Mouse (Mus musculus) CH12.LX (cell line): ENCODE results near the gene Tnc. TPM values are rescaled to one million over a fixed set of nuclear protein-coding genes. Genes with fewer than 3 reads are reported as not detected.

Experiments
- DNase-seq: peaks from one replicate; pipeline ENCODE4 v3.0.0-alpha.2; 2013; ENCODE audit errors: extremely low read depth
- H3K27ac ChIP-seq: 2 replicates; pipeline ENCODE4 v1.5.1; 2012; ENCODE audit warnings: low read depth, mild to moderate bottlenecking, control low read depth, moderate library complexity; ENCODE audit not compliant: insufficient read depth
- H3K27me3 ChIP-seq: replicated peaks from 2 replicates; pipeline ENCODE3; 2012; ENCODE audit warnings: inconsistent platforms
- H3K36me3 ChIP-seq, 2 experiments: replicated peaks in 1 of 2; 2 replicates each; pipeline versions ENCODE3 to v1.6.1; 2012; ENCODE audit warnings: inconsistent platforms in 1 of 2, low read length in 1 of 2, mild to moderate bottlenecking in 1 of 2, mixed read lengths in 1 of 2, moderate library complexity in 1 of 2; ENCODE audit not compliant: control insufficient read depth in 1 of 2, insufficient read depth in 1 of 2
- H3K4me1 ChIP-seq, 2 experiments: 2 replicates each; pipeline ENCODE4 v1.6.1; 2012; ENCODE audit warnings: inconsistent platforms in 1 of 2, moderate library complexity in 1 of 2; ENCODE audit not compliant: insufficient read depth in 2 of 2, control insufficient read depth in 1 of 2
- H3K4me2 ChIP-seq: 2 replicates; pipeline ENCODE4 v1.6.1; 2012; ENCODE audit warnings: low read depth, mild to moderate bottlenecking, control low read depth; ENCODE audit not compliant: poor library complexity, insufficient read depth, severe bottlenecking
- H3K4me3 ChIP-seq, 3 experiments: fragments of 150-350 bp in 1 of 3; sonication (generic) in 1 of 3; replicated peaks in 1 of 3; 2 replicates each; pipeline versions ENCODE3 to v1.5.1; 2011 to 2012; ENCODE audit warnings: low read depth in 2 of 3, low read length in 2 of 3, mild to moderate bottlenecking in 2 of 3, moderate library complexity in 2 of 3, control low read depth in 1 of 3, improper control_type of control experiment in 1 of 3, inconsistent platforms in 1 of 3, mixed read lengths in 1 of 3; ENCODE audit not compliant: poor library complexity in 1 of 3
- H3K79me2 ChIP-seq: replicated peaks from 2 replicates; pipeline ENCODE4 v1.6.1; 2012; ENCODE audit warnings: mild to moderate bottlenecking, moderate library complexity; ENCODE audit not compliant: control insufficient read depth, poor library complexity, insufficient read depth, severe bottlenecking; ENCODE audit errors: extremely low read depth
- H3K9ac ChIP-seq: 2 replicates; pipeline ENCODE4 v1.6.1; 2012; ENCODE audit warnings: low read depth, mild to moderate bottlenecking, control low read depth, moderate library complexity; ENCODE audit not compliant: insufficient read depth
- H3K9me3 ChIP-seq: replicated peaks from 2 replicates; pipeline ENCODE3; 2012; ENCODE audit warnings: low read length, inconsistent platforms, mixed read lengths
- BHLHE40 ChIP-seq: IDR thresholded peaks from 2 replicates; pipeline ENCODE4 v1.6.1; 2011; ENCODE audit warnings: mild to moderate bottlenecking, low read depth, low read length, improper control_type of control experiment
- CHD1 ChIP-seq: IDR thresholded peaks from 2 replicates; pipeline ENCODE4 v1.6.1; 2012; ENCODE audit warnings: low read depth, low read length, improper control_type of control experiment, inconsistent platforms
- CHD2 ChIP-seq: IDR thresholded peaks from 2 replicates; pipeline ENCODE4 v1.6.1; 2011; ENCODE audit warnings: low read length, improper control_type of control experiment
- E2F4 ChIP-seq: IDR thresholded peaks from 2 replicates; pipeline ENCODE4 v1.6.1; 2011; ENCODE audit warnings: low read depth, low read length, improper control_type of control experiment; ENCODE audit not compliant: insufficient replicate concordance
- EP300 ChIP-seq: IDR thresholded peaks from 2 replicates; pipeline ENCODE4 v1.6.1; 2011; ENCODE audit warnings: low read length, improper control_type of control experiment
- ETS1 ChIP-seq: conservative IDR thresholded peaks from 2 replicates; pipeline ENCODE4 v1.6.1; 2012; ENCODE audit warnings: low read depth, mild to moderate bottlenecking, inconsistent platforms, low read length, improper control_type of control experiment, moderate library complexity
- HCFC1 ChIP-seq: IDR thresholded peaks from 2 replicates; pipeline ENCODE4 v1.6.1; 2012; ENCODE audit warnings: low read depth, mild to moderate bottlenecking, inconsistent platforms, low read length, improper control_type of control experiment
- JUN ChIP-seq: IDR thresholded peaks from 2 replicates; pipeline ENCODE4 v1.6.1; 2011; ENCODE audit warnings: low read depth, mild to moderate bottlenecking, low read length, improper control_type of control experiment, moderate library complexity; ENCODE audit not compliant: insufficient read depth
- JUND ChIP-seq: conservative IDR thresholded peaks from 2 replicates; pipeline ENCODE4 v1.6.1; 2011; ENCODE audit warnings: low read depth, low read length, improper control_type of control experiment
- KAT2A ChIP-seq: IDR thresholded peaks from 2 replicates; pipeline ENCODE4 v1.6.1; 2012; ENCODE audit warnings: low read length, improper control_type of control experiment, inconsistent platforms; ENCODE audit not compliant: insufficient replicate concordance
- MAFK ChIP-seq: IDR thresholded peaks from 2 replicates; pipeline ENCODE4 v1.6.1; 2011; ENCODE audit warnings: low read length, improper control_type of control experiment; ENCODE audit not compliant: insufficient replicate concordance
- MAZ ChIP-seq: IDR thresholded peaks from 2 replicates; pipeline ENCODE4 v1.6.1; 2012; ENCODE audit warnings: low read depth, mild to moderate bottlenecking, inconsistent platforms, low read length, improper control_type of control experiment, moderate library complexity
- MEF2A ChIP-seq: IDR thresholded peaks from 2 replicates; pipeline ENCODE4 v1.6.1; 2014; ENCODE audit warnings: low read depth, mild to moderate bottlenecking, inconsistent platforms, low read length, improper control_type of control experiment, borderline replicate concordance
- MYC ChIP-seq: IDR thresholded peaks from 2 replicates; pipeline ENCODE4 v1.6.1; 2011; ENCODE audit warnings: low read depth, mild to moderate bottlenecking, improper control_type of control experiment, low read length
- NELFE ChIP-seq: IDR thresholded peaks from 2 replicates; pipeline ENCODE4 v1.6.1; 2011; ENCODE audit warnings: low read depth, low read length, improper control_type of control experiment
- PAX5 ChIP-seq: IDR thresholded peaks from 2 replicates; pipeline ENCODE4 v1.6.1; 2012; ENCODE audit warnings: low read length, inconsistent platforms, mixed read lengths
- POLR2A ChIP-seq: IDR thresholded peaks from 2 replicates; pipeline ENCODE4 v1.6.1; 2011; ENCODE audit warnings: low read depth, mild to moderate bottlenecking, improper control_type of control experiment, low read length
- RAD21 ChIP-seq: IDR thresholded peaks from 2 replicates; pipeline ENCODE4 v1.6.1; 2011; ENCODE audit warnings: low read depth, mild to moderate bottlenecking, low read length, improper control_type of control experiment, moderate library complexity
- SMC3 ChIP-seq: IDR thresholded peaks from 2 replicates; pipeline ENCODE4 v1.6.1; 2011; ENCODE audit warnings: low read depth, low read length, improper control_type of control experiment
- TCF12 ChIP-seq: IDR thresholded peaks from 2 replicates; pipeline ENCODE4 v1.6.1; 2014; ENCODE audit warnings: low read depth, mild to moderate bottlenecking, inconsistent platforms, low read length, improper control_type of control experiment
- UBTF ChIP-seq: IDR thresholded peaks from 2 replicates; pipeline ENCODE4 v1.6.1; 2012; ENCODE audit warnings: low read depth, mild to moderate bottlenecking, inconsistent platforms, low read length, improper control_type of control experiment, moderate library complexity
- USF1 ChIP-seq: IDR thresholded peaks from 2 replicates; pipeline ENCODE4 v1.6.1; 2014; ENCODE audit warnings: low read depth, mild to moderate bottlenecking, inconsistent platforms, low read length, improper control_type of control experiment
- USF2 ChIP-seq: conservative IDR thresholded peaks from 2 replicates; pipeline ENCODE4 v1.6.1; 2011; ENCODE audit warnings: low read depth, low read length, improper control_type of control experiment
- ZKSCAN1 ChIP-seq: IDR thresholded peaks from 2 replicates; pipeline ENCODE4 v1.6.1; 2012; ENCODE audit warnings: low read depth, inconsistent platforms, low read length, improper control_type of control experiment, borderline replicate concordance
- ZMIZ1 ChIP-seq: IDR thresholded peaks from 2 replicates; pipeline ENCODE4 v1.6.1; 2012; ENCODE audit warnings: low read depth, mild to moderate bottlenecking, inconsistent platforms, low read length, improper control_type of control experiment
- ZNF384 ChIP-seq: IDR thresholded peaks from 2 replicates; pipeline ENCODE4 v1.6.1; 2012; ENCODE audit warnings: low read depth, low read length, improper control_type of control experiment, inconsistent platforms
- dilution Hi-C: fragments of 300-500 bp; cut with MboI; formaldehyde crosslinking; loops from 2 replicates; pipeline ENCODE4 v1.14.3; 2020; ENCODE audit warnings: low sequenced_read_pairs; ENCODE audit not compliant: extremely low pct_unique_long_range_greater_than_20kb, extremely low pct_ligation_motif_present
- in situ Hi-C: fragments of 300-500 bp; cut with MboI; formaldehyde crosslinking; loops from 3 replicates; pipeline ENCODE4 v1.14.3; 2019; ENCODE audit warnings: low sequenced_read_pairs, low pct_ligation_motif_present, low pct_unique_long_range_greater_than_20kb, mixed read lengths
- polyA plus RNA-seq: library from polyadenylated mRNA; unstranded; fragments of >175 nt; gene quantifications from 2 replicates; pipeline ENCODE4 v1.2.1, GENCODE M21; 2012; ENCODE audit warnings: low read depth; ENCODE audit not compliant: insufficient read length
- total RNA-seq, 2 experiments: library from RNA; depleted of rRNA; stranded (reverse); fragments of 300-350 nt in 1 of 2; fragments of >200 nt in 1 of 2; gene quantifications; 2 replicates each; pipeline ENCODE4 v1.2.3; 2012 to 2014

Gene Tnc
- total and polyA plus RNA-seq, 3 experiments, result 0.13 to 1.2 TPM; not detected in 1

GRCm38 (mm10) chr4:64029486-64029885 lies 17.3 kb downstream of the Tnc start:
- no peaks in the 10 kb centered on the region for H3K4me1 ChIP-seq
- dilution Hi-C loops (no loop called here), in situ Hi-C loops (no loop called here)
- no peaks in the 10 kb centered on the region for H3K27me3 ChIP-seq
- TF ChIP-seq PAX5 (no peak), KAT2A (no peak), MYC (no peak), E2F4 (no peak), POLR2A (no peak), MEF2A (no peak), JUND (no peak), NELFE (no peak), EP300 (no peak), HCFC1 (no peak), UBTF (no peak), ETS1 (no peak), USF2 (no peak), CHD2 (no peak), TCF12 (no peak), RAD21 (no peak), USF1 (no peak), ZNF384 (no peak)
- no peaks in the 10 kb centered on the region for H3K79me2 ChIP-seq
- H3K4me2 ChIP-seq, result no peak overlapping the region
- H3K9ac ChIP-seq, result no peak overlapping the region
- no peak for DNase-seq
- no peaks in the 10 kb centered on the region for H3K9me3 ChIP-seq
- no peaks in the 10 kb centered on the region for H3K36me3 ChIP-seq
- H3K27ac ChIP-seq, result no peak overlapping the region
- no peak overlapping the region for H3K4me3 ChIP-seq

DNA sequence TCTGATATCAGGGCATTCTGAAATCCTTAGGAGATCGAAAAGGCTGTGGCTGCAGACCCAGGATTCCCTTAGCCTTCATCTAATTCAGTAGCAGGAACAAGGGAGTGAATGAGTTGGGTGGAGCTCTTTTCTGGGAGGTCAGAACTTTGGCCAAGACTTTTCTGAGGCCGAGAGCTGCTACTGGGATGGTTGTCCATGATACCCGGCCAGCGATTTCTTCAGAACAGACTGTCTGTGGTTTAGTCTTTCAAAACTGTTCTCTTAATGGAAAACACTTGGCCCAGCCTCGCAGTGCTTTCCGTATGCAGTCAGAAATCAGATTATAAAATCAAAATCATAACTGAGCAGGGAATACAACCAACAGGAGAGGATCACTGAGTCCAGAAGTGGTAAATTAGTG lies 21.2 kb downstream of the Tnc start:
- Histone ChIP-seq H3K36me3 (no peaks in the 10 kb centered on the region), H3K4me2 (no peak overlapping the region), H3K9ac (no peak overlapping the region), H3K79me2 (no peaks in the 10 kb centered on the region), H3K27me3 (no peaks in the 10 kb centered on the region), H3K27ac (no peak overlapping the region), H3K9me3 (no peaks in the 10 kb centered on the region), H3K4me3 (no peak overlapping the region), H3K4me1 (no peaks in the 10 kb centered on the region)
- DNase-seq, result no peak
- TF ChIP-seq TCF12 (no peak), MAZ (no peak), RAD21 (no peak), CHD1 (no peak), ETS1 (no peak), ZMIZ1 (no peak), EP300 (no peak), ZKSCAN1 (no peak), UBTF (no peak), SMC3 (no peak), JUN (no peak), KAT2A (no peak), ZNF384 (no peak), MAFK (no peak), MEF2A (no peak), CHD2 (no peak), BHLHE40 (no peak), POLR2A (no peak)
- in situ Hi-C loops, result no loop called here
- dilution Hi-C loops, result no loop called here
